Mouse (Mus musculus): ENCODE measurements around the gene Hdac8. TPM values are rescaled to one million over a fixed set of nuclear protein-coding genes. Genes with fewer than 3 reads are reported as not detected.
A peak's percentile ranks its signal among the peaks of the same experiment; 100 is the strongest.

Hdac8 gene
- polyA plus RNA-seq, 1 experiment from 2014 or later, result 2.8 TPM

DNA sequence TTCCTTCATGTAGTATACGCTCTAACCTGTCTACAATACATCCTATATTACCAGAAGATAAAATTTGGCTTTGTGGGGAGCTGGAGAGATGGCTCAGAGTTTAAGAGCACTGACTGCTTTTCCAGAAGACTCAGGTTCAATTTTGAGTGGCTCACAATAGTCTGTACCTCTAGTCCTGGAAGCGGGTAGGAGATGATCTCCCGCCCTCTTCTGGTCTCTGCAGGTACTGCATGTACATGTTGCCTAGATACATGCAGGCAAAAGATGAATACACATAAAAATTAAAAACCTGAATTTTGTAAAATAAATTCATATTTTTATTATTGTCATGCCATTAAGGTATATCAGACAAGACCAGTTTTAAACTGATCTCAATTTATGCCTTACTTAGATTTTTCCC is 28.4 kb downstream of the Hdac8 start:
- 34% methylated on average over 3 of the region's 3 CpGs for WGBS
- no peaks in the 10 kb centered on the region for H3K4me1 ChIP-seq (replicated peaks; ENCODE audit: control insufficient read depth, insufficient read depth, low read length)
- ATAC-seq (ENCODE audit: low FRiP score) (no peak), DNase-seq (ENCODE audit: low spot score) (peak; percentile 75)
- no peak overlapping the region for H3K9ac ChIP-seq (ENCODE audit: low read depth, low read length)
- H3K27ac ChIP-seq (ENCODE audit: low read depth, low read length), result no peak overlapping the region
- no peak overlapping the region for H3K4me3 ChIP-seq (ENCODE audit: low read depth, low read length)
- no peaks in the 10 kb centered on the region for H3K36me3 ChIP-seq (ENCODE audit: control insufficient read depth, insufficient read depth, low read length)
- H3K4me2 ChIP-seq (replicated peaks; ENCODE audit: low read depth, low read length), result no peak overlapping the region
- H3K27me3 ChIP-seq (ENCODE audit: control insufficient read depth, insufficient read depth, low read length), result 0 out of 2 replicates have a peak, but pooled peaks cover 2% of the 10 kb centered on the region
- H3K9me3 ChIP-seq (ENCODE audit: control insufficient read depth, low read length), result no peaks in the 10 kb centered on the region

DNA sequence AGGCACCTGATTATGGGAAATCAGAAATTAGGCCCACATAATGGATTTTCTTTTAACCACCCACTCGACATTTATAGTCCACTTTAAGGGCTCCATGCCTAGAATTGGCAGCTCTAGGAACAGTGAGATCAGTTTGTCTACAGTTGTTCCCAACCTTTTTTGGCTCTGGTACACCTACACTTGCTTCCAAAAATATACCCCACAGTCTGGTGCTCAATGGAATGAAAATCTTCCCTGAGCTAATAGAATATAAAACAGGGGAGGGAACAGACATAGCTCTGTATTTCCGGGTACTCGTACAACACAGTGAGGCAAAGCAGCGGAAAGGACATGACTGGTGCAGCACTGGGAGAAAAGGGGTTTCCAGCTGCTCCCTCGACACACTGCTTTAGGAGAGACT is 29.6 kb downstream of the Hdac8 start:
- DNase-seq (ENCODE audit: low spot score) (no peak), ATAC-seq (ENCODE audit: low FRiP score) (no peak)
- no peaks in the 10 kb centered on the region for H3K4me1 ChIP-seq (replicated peaks; ENCODE audit: control insufficient read depth, insufficient read depth, low read length)
- H3K27me3 ChIP-seq (ENCODE audit: control insufficient read depth, insufficient read depth, low read length), result 0 out of 2 replicates have a peak, but pooled peaks cover 2% of the 10 kb centered on the region
- H3K27ac ChIP-seq (ENCODE audit: low read depth, low read length), result no peak overlapping the region
- no peaks in the 10 kb centered on the region for H3K36me3 ChIP-seq (ENCODE audit: control insufficient read depth, insufficient read depth, low read length)
- H3K4me3 ChIP-seq (ENCODE audit: low read depth, low read length), result no peak overlapping the region
- WGBS, result 86% methylated on average over 5 of the region's 5 CpGs
- H3K9me3 ChIP-seq (ENCODE audit: control insufficient read depth, low read length), result no peaks in the 10 kb centered on the region
- H3K9ac ChIP-seq (ENCODE audit: low read depth, low read length), result no peak overlapping the region
- H3K4me2 ChIP-seq (replicated peaks; ENCODE audit: low read depth, low read length), result no peak overlapping the region

DNA sequence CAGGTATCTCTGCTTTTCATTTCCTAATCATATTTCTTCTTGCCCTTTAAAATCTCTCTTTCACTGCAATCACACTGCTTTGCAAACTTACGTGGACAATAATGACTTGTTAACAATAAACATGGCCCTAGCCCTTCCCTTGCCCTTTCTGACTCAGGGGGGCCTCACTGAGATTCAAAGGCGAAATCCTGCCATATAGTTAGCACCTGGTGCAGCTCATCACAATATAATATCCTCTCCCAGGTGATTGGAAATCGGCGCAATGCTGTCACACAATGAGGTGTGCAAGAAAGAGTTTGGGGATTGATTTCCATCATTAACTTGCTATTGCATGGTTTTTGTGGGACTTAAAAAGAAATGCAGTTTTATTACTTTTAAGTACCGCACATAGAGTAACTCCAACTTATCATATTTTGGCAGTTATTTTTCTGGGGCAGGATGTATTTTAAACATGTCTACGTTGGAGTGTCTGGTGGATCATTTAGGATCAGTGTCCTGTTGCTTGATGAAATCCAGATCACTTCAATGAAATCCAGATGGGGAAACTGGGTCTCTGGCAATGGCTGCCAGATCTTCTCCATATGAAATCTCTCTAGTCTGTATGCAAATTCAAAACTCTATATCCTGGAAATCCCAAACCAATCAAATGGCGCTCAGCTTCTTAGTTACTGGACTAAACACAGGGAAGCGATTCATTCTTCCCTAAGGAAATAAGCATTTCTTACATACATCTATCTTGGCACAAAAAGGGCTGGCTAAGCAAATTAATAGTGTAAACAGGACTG is 86.6 kb downstream of the Hdac8 start:
- Histone ChIP-seq H3K36me3 (ENCODE audit: control insufficient read depth, insufficient read depth, low read length) (no peaks in the 10 kb centered on the region), H3K9me3 (ENCODE audit: control insufficient read depth, low read length) (no peaks in the 10 kb centered on the region), H3K27ac (ENCODE audit: low read depth, low read length) (no peak overlapping the region), H3K9ac (ENCODE audit: low read depth, low read length) (no peak overlapping the region), H3K4me3 (ENCODE audit: low read depth, low read length) (no peak overlapping the region), H3K4me1 (replicated peaks; ENCODE audit: control insufficient read depth, insufficient read depth, low read length) (no peaks in the 10 kb centered on the region), H3K4me2 (replicated peaks; ENCODE audit: low read depth, low read length) (no peak overlapping the region), H3K27me3 (ENCODE audit: control insufficient read depth, insufficient read depth, low read length) (peaks cover 2% of the 10 kb centered on the region; the same call in 1 of the 2 replicates)
- 79% methylated on average over 8 of the region's 8 CpGs for WGBS
- ATAC-seq (ENCODE audit: low FRiP score), result no peak
- DNase-seq (ENCODE audit: low spot score), result no peak

DNA sequence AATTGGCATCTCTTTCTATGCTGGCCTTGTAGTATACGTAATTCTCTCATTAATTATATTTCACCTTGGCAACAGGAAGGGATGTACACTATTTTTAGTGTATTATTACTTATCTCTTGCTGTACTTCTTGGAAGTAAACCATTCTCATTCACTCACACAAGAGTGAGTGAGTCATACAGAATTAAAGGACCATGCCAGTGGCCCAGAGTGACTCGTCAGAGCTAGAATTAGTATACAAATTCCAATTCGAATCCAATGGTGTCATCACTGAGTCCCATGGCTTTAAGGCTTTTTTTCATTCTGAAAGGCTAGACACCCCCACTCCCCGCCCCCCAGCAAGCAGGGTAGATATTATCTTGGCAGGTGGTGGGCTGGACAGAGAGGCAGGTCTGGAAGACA is 88.2 kb downstream of the Hdac8 start:
- peaks cover 2% of the 10 kb centered on the region; the same call in 1 of the 2 replicates for H3K27me3 ChIP-seq (ENCODE audit: control insufficient read depth, insufficient read depth, low read length)
- H3K4me3 ChIP-seq (ENCODE audit: low read depth, low read length), result no peak overlapping the region
- H3K9me3 ChIP-seq (ENCODE audit: control insufficient read depth, low read length), result no peaks in the 10 kb centered on the region
- 78% methylated on average over 4 of the region's 4 CpGs for WGBS
- no peak for ATAC-seq (ENCODE audit: low FRiP score)
- no peaks in the 10 kb centered on the region for H3K36me3 ChIP-seq (ENCODE audit: control insufficient read depth, insufficient read depth, low read length)
- DNase-seq (ENCODE audit: low spot score), result no peak
- H3K9ac ChIP-seq (ENCODE audit: low read depth, low read length), result no peak overlapping the region
- H3K4me1 ChIP-seq (replicated peaks; ENCODE audit: control insufficient read depth, insufficient read depth, low read length), result no peaks in the 10 kb centered on the region
- no peak overlapping the region for H3K27ac ChIP-seq (ENCODE audit: low read depth, low read length)
- H3K4me2 ChIP-seq (replicated peaks; ENCODE audit: low read depth, low read length), result no peak overlapping the region

GRCm38 (mm10) chrX:102416386-102416785 is 88.8 kb downstream of the Hdac8 start:
- WGBS, result 60% methylated on average over 4 of the region's 4 CpGs
- ATAC-seq (ENCODE audit: low FRiP score) (no peak), DNase-seq (ENCODE audit: low spot score) (no peak)
- Histone ChIP-seq H3K36me3 (ENCODE audit: control insufficient read depth, insufficient read depth, low read length) (no peaks in the 10 kb centered on the region), H3K27me3 (ENCODE audit: control insufficient read depth, insufficient read depth, low read length) (peaks cover 2% of the 10 kb centered on the region; the same call in 1 of the 2 replicates), H3K9ac (ENCODE audit: low read depth, low read length) (no peak overlapping the region), H3K4me2 (replicated peaks; ENCODE audit: low read depth, low read length) (no peak overlapping the region), H3K9me3 (ENCODE audit: control insufficient read depth, low read length) (no peaks in the 10 kb centered on the region), H3K27ac (ENCODE audit: low read depth, low read length) (no peak overlapping the region), H3K4me3 (ENCODE audit: low read depth, low read length) (no peak overlapping the region), H3K4me1 (replicated peaks; ENCODE audit: control insufficient read depth, insufficient read depth, low read length) (no peaks in the 10 kb centered on the region)

- Histone ChIP-seq H3K27ac (ENCODE audit: low read depth, low read length) (no peak overlapping the region), H3K27me3 (ENCODE audit: control insufficient read depth, insufficient read depth, low read length) (no peaks in the 10 kb centered on the region), H3K9ac (ENCODE audit: low read depth, low read length) (no peak overlapping the region), H3K4me1 (replicated peaks; ENCODE audit: control insufficient read depth, insufficient read depth, low read length) (no peaks in the 10 kb centered on the region), H3K4me3 (ENCODE audit: low read depth, low read length) (no peak overlapping the region), H3K9me3 (ENCODE audit: control insufficient read depth, low read length) (no peaks in the 10 kb centered on the region), H3K36me3 (ENCODE audit: control insufficient read depth, insufficient read depth, low read length) (no peaks in the 10 kb centered on the region), H3K4me2 (replicated peaks; ENCODE audit: low read depth, low read length) (no peak overlapping the region)
- WGBS, result 79% methylated on average over 3 of the region's 3 CpGs
- ATAC-seq (ENCODE audit: low FRiP score) (no peak), DNase-seq (ENCODE audit: low spot score) (no peak)
Observed at GRCm38 (mm10) chrX:102384765-102385164, 120.4 kb downstream of the Hdac8 start.

GRCm38 (mm10) chrX:102383151-102383550 is 122.0 kb downstream of the Hdac8 start:
- H3K9ac ChIP-seq (ENCODE audit: low read depth, low read length), result no peak overlapping the region
- H3K36me3 ChIP-seq (ENCODE audit: control insufficient read depth, insufficient read depth, low read length), result no peaks in the 10 kb centered on the region
- no peaks in the 10 kb centered on the region for H3K27me3 ChIP-seq (ENCODE audit: control insufficient read depth, insufficient read depth, low read length)
- H3K4me2 ChIP-seq (replicated peaks; ENCODE audit: low read depth, low read length), result no peak overlapping the region
- H3K9me3 ChIP-seq (ENCODE audit: control insufficient read depth, low read length), result no peaks in the 10 kb centered on the region
- DNase-seq (ENCODE audit: low spot score) (no peak), ATAC-seq (ENCODE audit: low FRiP score) (no peak)
- no peak overlapping the region for H3K27ac ChIP-seq (ENCODE audit: low read depth, low read length)
- H3K4me3 ChIP-seq (ENCODE audit: low read depth, low read length), result no peak overlapping the region
- WGBS, result 74% methylated on average over 7 of the region's 7 CpGs
- H3K4me1 ChIP-seq (replicated peaks; ENCODE audit: control insufficient read depth, insufficient read depth, low read length), result no peaks in the 10 kb centered on the region

DNA sequence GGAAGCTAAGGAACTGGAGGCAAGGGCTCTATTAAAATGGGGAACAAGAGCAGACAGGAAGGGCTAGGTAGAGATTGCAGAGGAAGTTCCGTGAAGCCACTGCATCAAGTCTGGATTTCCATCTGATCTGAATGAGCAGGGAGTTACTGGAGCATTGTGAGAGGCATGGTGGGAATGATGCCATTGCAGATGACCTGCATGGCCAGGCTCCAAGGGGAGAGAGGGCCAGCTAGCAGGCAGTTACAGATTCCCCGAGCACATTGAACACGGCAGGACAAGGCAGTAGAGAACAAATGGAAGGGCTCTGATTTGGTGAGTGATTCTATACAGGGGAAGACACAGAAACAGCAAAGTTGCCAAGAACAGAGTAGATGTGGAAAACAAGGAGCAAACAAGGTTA is 138.6 kb downstream of the Hdac8 start:
- H3K27ac ChIP-seq (ENCODE audit: low read depth, low read length), result no peak overlapping the region
- H3K4me2 ChIP-seq (replicated peaks; ENCODE audit: low read depth, low read length), result no peak overlapping the region
- ATAC-seq (ENCODE audit: low FRiP score) (no peak), DNase-seq (ENCODE audit: low spot score) (no peak)
- H3K9ac ChIP-seq (ENCODE audit: low read depth, low read length), result no peak overlapping the region
- H3K27me3 ChIP-seq (ENCODE audit: control insufficient read depth, insufficient read depth, low read length), result peaks cover 3% of the 10 kb centered on the region; the same call in 1 of the 2 replicates
- WGBS, result 91% methylated on average over 3 of the region's 3 CpGs
- no peaks in the 10 kb centered on the region for H3K36me3 ChIP-seq (ENCODE audit: control insufficient read depth, insufficient read depth, low read length)
- no peaks in the 10 kb centered on the region for H3K4me1 ChIP-seq (replicated peaks; ENCODE audit: control insufficient read depth, insufficient read depth, low read length)
- no peak overlapping the region for H3K4me3 ChIP-seq (ENCODE audit: low read depth, low read length)
- no peaks in the 10 kb centered on the region for H3K9me3 ChIP-seq (ENCODE audit: control insufficient read depth, low read length)

- Histone ChIP-seq H3K27ac (ENCODE audit: low read depth, low read length) (no peak overlapping the region), H3K9me3 (ENCODE audit: control insufficient read depth, low read length) (no peaks in the 10 kb centered on the region), H3K4me2 (replicated peaks; ENCODE audit: low read depth, low read length) (no peak overlapping the region), H3K9ac (ENCODE audit: low read depth, low read length) (no peak overlapping the region), H3K4me3 (ENCODE audit: low read depth, low read length) (no peak overlapping the region), H3K36me3 (ENCODE audit: control insufficient read depth, insufficient read depth, low read length) (no peaks in the 10 kb centered on the region), H3K4me1 (replicated peaks; ENCODE audit: control insufficient read depth, insufficient read depth, low read length) (no peaks in the 10 kb centered on the region), H3K27me3 (ENCODE audit: control insufficient read depth, insufficient read depth, low read length) (no peaks in the 10 kb centered on the region; the same call in 1 of the 2 replicates)
- WGBS, result 88% methylated on average over 2 of the region's 2 CpGs
- DNase-seq (ENCODE audit: low spot score), result no peak
- no peak for ATAC-seq (ENCODE audit: low FRiP score)
Observed at GRCm38 (mm10) chrX:102362244-102362643, 142.9 kb downstream of the Hdac8 start.
